Mouse (Mus musculus) hindbrain, postnatal 0 days (tissue): Measurements from ENCODE around the gene Tecpr2. TPM values are rescaled to one million over a fixed set of nuclear protein-coding genes. Genes with fewer than 3 reads are reported as not detected.

Experiments
- ATAC-seq: fragments of 200-750 bp; cut with Nextera tagmentation; 2 replicates; pipeline ENCODE4 v1.8.0; 2017; ENCODE audit warnings: mild to moderate bottlenecking, moderate TSS enrichment, moderate library complexity
- DNase-seq: peaks from one replicate; pipeline ENCODE4 v3.0.0-alpha.2; 2015; ENCODE audit warnings: low spot score
- H3K27ac ChIP-seq: fragments of 300-500 bp; sonication (generic); 2 replicates; pipeline ENCODE4 v1.5.1; 2014; ENCODE audit warnings: mild to moderate bottlenecking
- H3K27me3 ChIP-seq: fragments of 300-500 bp; sonication (generic); 2 replicates; pipeline ENCODE4 v1.6.1; 2014; ENCODE audit warnings: low read length, mixed read lengths; ENCODE audit not compliant: insufficient read depth
- H3K36me3 ChIP-seq: fragments of 300-500 bp; sonication (generic); 2 replicates; pipeline ENCODE4 v1.6.1; 2014; ENCODE audit warnings: low read length, mixed read lengths; ENCODE audit not compliant: insufficient read depth
- H3K4me1 ChIP-seq: fragments of 300-500 bp; sonication (generic); 2 replicates; pipeline ENCODE4 v1.6.1; 2014; ENCODE audit warnings: antibody characterized with exemption, low read length, mixed read lengths; ENCODE audit not compliant: insufficient read depth
- H3K4me2 ChIP-seq: fragments of 300-500 bp; sonication (generic); 2 replicates; pipeline ENCODE4 v1.6.1; 2014; ENCODE audit warnings: low read depth, mild to moderate bottlenecking, low read length, moderate library complexity, mixed read lengths
- H3K4me3 ChIP-seq: fragments of 300-500 bp; sonication (generic); 2 replicates; pipeline ENCODE4 v1.5.1; 2014; ENCODE audit warnings: low read length
- H3K9ac ChIP-seq: fragments of 300-500 bp; sonication (generic); replicated peaks from 2 replicates; pipeline ENCODE4 v1.6.1; 2014; ENCODE audit warnings: mild to moderate bottlenecking, low read length, moderate library complexity, mixed read lengths
- H3K9me3 ChIP-seq: fragments of 300-500 bp; sonication (generic); 2 replicates; pipeline ENCODE4 v1.6.1; 2016; ENCODE audit warnings: low read length, mixed read lengths
- CTCF ChIP-seq: IDR thresholded peaks from 2 replicates; pipeline ENCODE4 v1.5.1; 2016; ENCODE audit warnings: antibody characterized with exemption, control low read depth, low read depth
- WGBS: fragments of 180-500 bp; shearing (Covaris S2); extraction: QIAGEN DNeasy Blood & Tissue Kit; methylation state at CpG from one replicate; pipeline ENCODE4 v1.1.7; 2014; 5-methylcytosine and 5-hydroxymethylcytosine counted together
- polyA plus RNA-seq: library from polyadenylated mRNA; unstranded; fragments of >200 nt; fragmentation: Nextera tagmentation; extraction: Ambion mirVana; gene quantifications from 2 replicates; pipeline ENCODE4 v1.2.1, GENCODE M21; 2015
- total RNA-seq: library from RNA; depleted of rRNA; stranded (reverse); fragments of >200 nt; gene quantifications from 2 replicates; pipeline ENCODE4 v1.2.3, GENCODE M21; 2014

Tecpr2 gene
- total and polyA plus RNA-seq, 2 experiments from 2014 or later = 4.3 to 24.1 TPM

- TF ChIP-seq CTCF = no peak
- no peaks in the 10 kb centered on the region for H3K36me3 ChIP-seq
- no peak overlapping the region for H3K9ac ChIP-seq
- DNase-seq (no peak), ATAC-seq (no peak)
- no peaks in the 10 kb centered on the region for H3K9me3 ChIP-seq
- WGBS = 81% methylated on average over 2 of the region's 2 CpGs
- H3K4me3 ChIP-seq = no peak overlapping the region
- no peaks in the 10 kb centered on the region for H3K4me1 ChIP-seq
- H3K27ac ChIP-seq = no peak overlapping the region
- H3K4me2 ChIP-seq = no peak overlapping the region
- H3K27me3 ChIP-seq = no peaks in the 10 kb centered on the region
Measured at GRCm38 (mm10) chr12:110999820-111000219, 110.8 kb downstream of the Tecpr2 start.

GRCm38 (mm10) chr12:111000956-111001355 lies 111.9 kb downstream of the Tecpr2 start:
- H3K9me3 ChIP-seq = no peaks in the 10 kb centered on the region
- no peak overlapping the region for H3K4me2 ChIP-seq
- WGBS = 96% methylated on average over 7 of the region's 7 CpGs
- no peak overlapping the region for H3K4me3 ChIP-seq
- H3K27ac ChIP-seq = no peak overlapping the region
- DNase-seq (no peak), ATAC-seq (no peak)
- H3K36me3 ChIP-seq = no peaks in the 10 kb centered on the region
- no peak for TF ChIP-seq CTCF
- no peaks in the 10 kb centered on the region for H3K4me1 ChIP-seq
- H3K27me3 ChIP-seq = no peaks in the 10 kb centered on the region
- H3K9ac ChIP-seq = no peak overlapping the region

DNA sequence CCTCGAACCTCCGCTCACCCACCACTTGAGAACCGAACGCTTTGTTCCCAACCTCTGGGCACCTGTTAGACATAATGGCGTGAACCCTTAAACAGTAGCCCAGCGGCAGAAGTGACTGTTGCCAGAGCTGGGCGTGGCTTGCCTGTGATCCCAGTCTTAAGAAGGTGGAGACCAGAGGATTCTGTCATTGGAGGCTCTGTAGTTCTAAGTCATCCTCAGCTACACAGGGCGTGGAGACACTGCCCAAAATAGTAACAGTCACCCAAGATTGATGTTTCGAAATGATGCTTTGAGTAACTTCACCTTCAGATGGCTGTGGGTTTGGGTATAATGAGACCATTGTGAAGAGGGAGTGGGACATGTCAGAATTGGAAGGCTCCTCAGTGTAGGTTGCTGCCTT lies 115.1 kb downstream of the Tecpr2 start:
- ATAC-seq = no peak
- no peaks in the 10 kb centered on the region for H3K27me3 ChIP-seq
- no peak overlapping the region for H3K4me2 ChIP-seq
- H3K36me3 ChIP-seq = no peaks in the 10 kb centered on the region
- no peak for DNase-seq
- no peak overlapping the region for H3K27ac ChIP-seq
- WGBS = 87% methylated on average over 9 of the region's 9 CpGs
- no peaks in the 10 kb centered on the region for H3K9me3 ChIP-seq
- TF ChIP-seq CTCF = no peak
- peaks cover 8% of the 10 kb centered on the region; the same call in 1 of the 2 replicates for H3K4me1 ChIP-seq
- H3K4me3 ChIP-seq = no peak overlapping the region
- H3K9ac ChIP-seq = no peak overlapping the region

DNA sequence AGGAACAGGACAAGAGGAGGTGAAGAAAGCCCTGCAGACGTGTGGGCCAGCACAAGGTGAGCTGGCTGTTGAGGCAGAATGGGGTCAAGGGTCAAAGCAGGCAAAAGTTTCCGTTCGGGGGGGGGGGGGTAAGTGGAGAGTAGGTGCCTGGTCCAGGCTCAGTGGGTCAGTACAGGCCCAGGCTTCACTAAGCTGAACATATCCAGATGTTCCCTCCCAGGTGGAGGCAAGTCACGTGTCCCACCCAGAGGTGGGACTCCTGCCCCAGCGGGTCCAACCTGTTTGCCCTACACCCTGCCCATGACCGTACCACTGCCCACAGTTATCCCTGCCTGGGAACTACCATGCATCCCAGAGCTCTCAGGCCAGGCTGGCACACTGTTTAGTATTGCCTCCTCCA lies 116.7 kb downstream of the Tecpr2 start:
- 76% methylated on average over 6 of the region's 6 CpGs for WGBS
- no peaks in the 10 kb centered on the region for H3K36me3 ChIP-seq
- peaks cover 10% of the 10 kb centered on the region; the same call in 1 of the 2 replicates for H3K4me1 ChIP-seq
- no peak for ATAC-seq
- no peak overlapping the region for H3K4me2 ChIP-seq
- no peaks in the 10 kb centered on the region for H3K9me3 ChIP-seq
- no peak for DNase-seq
- no peak overlapping the region for H3K4me3 ChIP-seq
- no peaks in the 10 kb centered on the region for H3K27me3 ChIP-seq
- no peak overlapping the region for H3K27ac ChIP-seq
- TF ChIP-seq CTCF = no peak
- H3K9ac ChIP-seq = no peak overlapping the region

DNA sequence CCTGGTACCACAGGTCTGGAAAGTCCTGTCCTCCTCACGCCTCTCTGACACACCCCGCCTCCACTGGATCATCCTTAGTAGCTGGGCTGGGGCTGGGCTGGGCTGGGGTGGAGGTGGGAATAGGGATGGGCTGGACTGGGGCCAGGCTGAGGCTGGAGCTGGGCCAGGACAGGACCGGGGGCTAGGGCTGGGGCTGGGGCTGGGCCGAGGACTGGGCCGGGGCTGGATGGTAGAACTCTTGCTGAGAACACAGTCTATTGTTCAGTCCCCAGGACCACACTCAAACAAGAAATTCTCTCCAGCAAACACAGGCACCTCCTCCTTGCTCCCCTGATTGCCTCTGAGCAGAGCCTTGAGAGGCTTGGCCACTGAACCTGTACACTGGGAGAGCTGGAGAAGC lies 117.3 kb downstream of the Tecpr2 start:
- Histone ChIP-seq H3K9ac (no peak overlapping the region), H3K4me2 (no peak overlapping the region), H3K9me3 (no peaks in the 10 kb centered on the region), H3K27ac (no peak overlapping the region), H3K4me1 (peaks cover 10% of the 10 kb centered on the region; the same call in 1 of the 2 replicates), H3K36me3 (no peaks in the 10 kb centered on the region), H3K4me3 (no peak overlapping the region), H3K27me3 (no peaks in the 10 kb centered on the region)
- 44% methylated on average over 5 of the region's 5 CpGs for WGBS
- DNase-seq (no peak), ATAC-seq (no peak)
- no peak for TF ChIP-seq CTCF

GRCm38 (mm10) chr12:111007134-111008103 lies 118.4 kb downstream of the Tecpr2 start:
- Histone ChIP-seq H3K36me3 (no peaks in the 10 kb centered on the region), H3K9ac (no peak overlapping the region), H3K27me3 (no peaks in the 10 kb centered on the region), H3K27ac (no peak overlapping the region), H3K9me3 (no peaks in the 10 kb centered on the region), H3K4me3 (no peak overlapping the region), H3K4me2 (no peak overlapping the region), H3K4me1 (peaks cover 10% of the 10 kb centered on the region; the same call in 1 of the 2 replicates)
- DNase-seq = no peak
- ATAC-seq = 0 out of 2 replicates have a peak, but pooled peaks have one; percentile 19
- no peak for TF ChIP-seq CTCF
- 81% methylated on average over 14 of the region's 14 CpGs for WGBS
